Mouse (Mus musculus) C2C12 (cell line): Measurements from ENCODE around the gene Syt14. TPM values are rescaled to one million over a fixed set of nuclear protein-coding genes. Genes with fewer than 3 reads are reported as not detected.

Source experiments
- H3K27me3 ChIP-seq: one replicate; pipeline ENCODE4 v1.6.1; 2011; ENCODE audit not compliant: control insufficient read depth, insufficient read depth, insufficient read length
- H3K36me3 ChIP-seq: one replicate; pipeline ENCODE4 v1.6.1; 2011; ENCODE audit not compliant: control insufficient read depth, insufficient read depth
- H3K4me3 ChIP-seq: one replicate; pipeline ENCODE4 v1.5.1; 2011; ENCODE audit warnings: mild to moderate bottlenecking, control low read depth; ENCODE audit not compliant: poor library complexity, insufficient read depth, severe bottlenecking
- H3K79me2 ChIP-seq: one replicate; pipeline ENCODE4 v1.6.1; 2011; ENCODE audit not compliant: control insufficient read depth, insufficient read depth
- H3K79me3 ChIP-seq: one replicate; pipeline ENCODE4 v1.6.1; 2011; ENCODE audit warnings: low read depth, control low read depth
- H3ac ChIP-seq: one replicate; pipeline ENCODE3; 2011; ENCODE audit warnings: low read depth; ENCODE audit not compliant: control insufficient read depth, insufficient read length
- CEBPB ChIP-seq: IDR thresholded peaks from one replicate; pipeline ENCODE4 v1.6.1; 2011; ENCODE audit warnings: low read depth, mild to moderate bottlenecking, control low read depth, moderate library complexity
- CTCF ChIP-seq: IDR thresholded peaks from one replicate; pipeline ENCODE4 v1.5.1; 2011; ENCODE audit not compliant: control insufficient read depth, insufficient read depth, insufficient read length
- FOSL1 ChIP-seq: IDR thresholded peaks from one replicate; pipeline ENCODE4 v1.8.0; 2011; ENCODE audit warnings: mild to moderate bottlenecking, low read length; ENCODE audit not compliant: poor library complexity, insufficient read depth, severe bottlenecking
- MAX ChIP-seq: IDR thresholded peaks from one replicate; pipeline ENCODE4 v1.6.1; 2011; ENCODE audit warnings: mild to moderate bottlenecking, control low read depth
- MYOD1 ChIP-seq: IDR thresholded peaks from one replicate; pipeline ENCODE4 v1.6.1; 2011; ENCODE audit warnings: low read depth; ENCODE audit not compliant: control insufficient read depth, insufficient read length
- MYOG ChIP-seq: IDR thresholded peaks from one replicate; pipeline ENCODE4 v1.6.1; 2011; ENCODE audit not compliant: control insufficient read depth, insufficient read length; ENCODE audit errors: extremely low read depth
- USF1 ChIP-seq: IDR thresholded peaks from one replicate; pipeline ENCODE4 v1.6.1; 2011; ENCODE audit warnings: low read depth, mild to moderate bottlenecking, control low read depth, moderate library complexity
- polyA plus RNA-seq: library from polyadenylated mRNA; unstranded; fragments of >200 nt; fragmentation: generic; extraction: Trizol; gene quantifications from one replicate; pipeline ENCODE4 v1.2.1, GENCODE M21; 2012; ENCODE audit warnings: missing spikeins

Gene Syt14
- polyA plus RNA-seq, 1 experiment = not detected

- H3K79me2 ChIP-seq = peaks cover 43% of the 10 kb centered on the region
- no peaks in the 10 kb centered on the region for H3K27me3 ChIP-seq
- no peak overlapping the region for H3ac ChIP-seq
- no peak for TF ChIP-seq MYOG
- no peak for TF ChIP-seq CTCF
- TF ChIP-seq MAX = no peak
- no peak for TF ChIP-seq MYOD1
- TF ChIP-seq FOSL1 = no peak
- TF ChIP-seq CEBPB = no peak
- no peak for TF ChIP-seq USF1
- H3K36me3 ChIP-seq = peaks cover 14% of the 10 kb centered on the region
- H3K79me3 ChIP-seq = peaks cover 27% of the 10 kb centered on the region
- no peak overlapping the region for H3K4me3 ChIP-seq
These were observed 182.1 kb downstream of the Syt14 start for GRCm38 (mm10) chr1:192853429-192853828.

- Histone ChIP-seq H3K4me3 (no peak overlapping the region), H3K27me3 (no peaks in the 10 kb centered on the region), H3K36me3 (peaks cover 28% of the 10 kb centered on the region), H3K79me3 (peaks cover 27% of the 10 kb centered on the region), H3ac (no peak overlapping the region), H3K79me2 (peaks cover 57% of the 10 kb centered on the region)
- TF ChIP-seq FOSL1 (no peak), MAX (no peak), USF1 (no peak), CEBPB (no peak), CTCF (no peak), MYOG (no peak), MYOD1 (no peak)
These were observed 183.5 kb downstream of the Syt14 start for GRCm38 (mm10) chr1:192852047-192852446.

GRCm38 (mm10) chr1:192851640-192852039 lies 183.9 kb downstream of the Syt14 start:
- Histone ChIP-seq H3K36me3 (peaks cover 32% of the 10 kb centered on the region), H3K79me3 (peaks cover 27% of the 10 kb centered on the region), H3ac (no peak overlapping the region), H3K79me2 (peaks cover 61% of the 10 kb centered on the region), H3K4me3 (no peak overlapping the region), H3K27me3 (no peaks in the 10 kb centered on the region)
- TF ChIP-seq MYOG (no peak), USF1 (no peak), MAX (no peak), MYOD1 (no peak), FOSL1 (no peak), CTCF (no peak), CEBPB (no peak)

GRCm38 (mm10) chr1:192851126-192851525 lies 184.4 kb downstream of the Syt14 start:
- peaks cover 63% of the 10 kb centered on the region for H3K79me2 ChIP-seq
- H3K27me3 ChIP-seq = no peaks in the 10 kb centered on the region
- H3K36me3 ChIP-seq = peaks cover 37% of the 10 kb centered on the region
- TF ChIP-seq CTCF (no peak), USF1 (no peak), MYOD1 (no peak), MAX (no peak), CEBPB (no peak), FOSL1 (no peak), MYOG (no peak)
- H3ac ChIP-seq = no peak overlapping the region
- H3K79me3 ChIP-seq = peaks cover 27% of the 10 kb centered on the region
- H3K4me3 ChIP-seq = no peak overlapping the region

- H3K79me3 ChIP-seq = peaks cover 27% of the 10 kb centered on the region
- H3K4me3 ChIP-seq = no peak overlapping the region
- peaks cover 63% of the 10 kb centered on the region for H3K79me2 ChIP-seq
- peaks cover 50% of the 10 kb centered on the region for H3K36me3 ChIP-seq
- no peaks in the 10 kb centered on the region for H3K27me3 ChIP-seq
- no peak overlapping the region for H3ac ChIP-seq
- TF ChIP-seq USF1 = peak; percentile 6
- TF ChIP-seq MYOD1 = peak; percentile 88
- no peak for TF ChIP-seq MAX
- TF ChIP-seq MYOG = no peak
These were observed 186.0 kb downstream of the Syt14 start for GRCm38 (mm10) chr1:192849616-192850015.

- H3K79me2 ChIP-seq = peaks cover 39% of the 10 kb centered on the region
- H3ac ChIP-seq = no peak overlapping the region
- peaks cover 46% of the 10 kb centered on the region for H3K36me3 ChIP-seq
- H3K4me3 ChIP-seq = no peak overlapping the region
- H3K27me3 ChIP-seq = no peaks in the 10 kb centered on the region
- no peak for TF ChIP-seq CTCF
- TF ChIP-seq CEBPB = no peak
- TF ChIP-seq USF1 = no peak
- TF ChIP-seq FOSL1 = no peak
- no peak for TF ChIP-seq MYOG
- no peak for TF ChIP-seq MYOD1
- no peak for TF ChIP-seq MAX
- peaks cover 10% of the 10 kb centered on the region for H3K79me3 ChIP-seq
These were observed 188.3 kb downstream of the Syt14 start for GRCm38 (mm10) chr1:192847254-192847653.

Other genes starting within 250 kb of the Syt14 start
- gene Sertad4, start 180.0 kb downstream of the Syt14 start, polyA plus RNA-seq = 18.9 TPM
- gene Diexf, start 94.5 kb upstream of the Syt14 start, polyA plus RNA-seq = 10.6 TPM
- 0.08 TPM for gene Irf6, start 117.3 kb upstream of the Syt14 start, polyA plus RNA-seq
- gene A130010J15Rik, start 132.3 kb upstream of the Syt14 start, polyA plus RNA-seq = 4.1 TPM
- gene Traf3ip3, start 165.9 kb upstream of the Syt14 start, polyA plus RNA-seq = 0.02 TPM
- gene Lamb3, start 171.9 kb upstream of the Syt14 start, polyA plus RNA-seq = 5.3 TPM
- 0.12 TPM for gene Hsd11b1, start 228.3 kb upstream of the Syt14 start, polyA plus RNA-seq
- 66.1 TPM for gene G0s2, start 237.4 kb upstream of the Syt14 start, polyA plus RNA-seq